Mouse (Mus musculus) hindbrain, embryonic 16.5 days (tissue): Measurements from ENCODE around the gene Reg4. TPM values are rescaled to one million over a fixed set of nuclear protein-coding genes. Genes with fewer than 3 reads are reported as not detected.

Source experiments
- ATAC-seq: fragments of 200-750 bp; cut with Nextera tagmentation; 2 replicates; pipeline ENCODE4 v1.8.0; 2017; ENCODE audit warnings: moderate TSS enrichment, moderate library complexity
- H3K27ac ChIP-seq: fragments of 300-500 bp; sonication (generic); 2 replicates; pipeline ENCODE4 v1.5.1; 2014; ENCODE audit warnings: low read depth, mild to moderate bottlenecking, control low read depth, low read length, moderate library complexity
- H3K27me3 ChIP-seq: fragments of 300-500 bp; sonication (generic); replicated peaks from 2 replicates; pipeline ENCODE4 v1.6.1; 2014; ENCODE audit warnings: low read length; ENCODE audit not compliant: control insufficient read depth, insufficient read depth
- H3K36me3 ChIP-seq: fragments of 300-500 bp; sonication (generic); 2 replicates; pipeline ENCODE4 v1.6.1; 2014; ENCODE audit warnings: mild to moderate bottlenecking, low read length, moderate library complexity, mixed read lengths; ENCODE audit not compliant: control insufficient read depth, insufficient read depth
- H3K4me1 ChIP-seq: fragments of 300-500 bp; sonication (generic); 2 replicates; pipeline ENCODE4 v1.6.1; 2014; ENCODE audit warnings: low read depth, low read length; ENCODE audit not compliant: control insufficient read depth, insufficient read depth
- H3K4me2 ChIP-seq: fragments of 300-500 bp; sonication (generic); 2 replicates; pipeline ENCODE4 v1.6.1; 2014; ENCODE audit warnings: mild to moderate bottlenecking, low read length, control low read depth, moderate library complexity
- H3K4me3 ChIP-seq: fragments of 300-500 bp; sonication (generic); 2 replicates; pipeline ENCODE4 v1.5.1; 2014; ENCODE audit warnings: mild to moderate bottlenecking, low read length, control low read depth, moderate library complexity
- H3K9ac ChIP-seq: fragments of 300-500 bp; sonication (generic); 2 replicates; pipeline ENCODE4 v1.6.1; 2014; ENCODE audit warnings: low read depth, mild to moderate bottlenecking, control low read depth, low read length, moderate library complexity
- H3K9me3 ChIP-seq: fragments of 300-500 bp; sonication (generic); 2 replicates; pipeline ENCODE4 v1.6.1; 2014; ENCODE audit warnings: mild to moderate bottlenecking, low read length, moderate library complexity; ENCODE audit not compliant: control insufficient read depth
- whole genome bisulfite sequencing: fragments of 180-500 bp; shearing (Covaris S2); extraction: QIAGEN DNeasy Blood & Tissue Kit; methylation state at CpG from one replicate; pipeline ENCODE4 v1.1.7; 2014; 5-methylcytosine and 5-hydroxymethylcytosine counted together
- polyA plus RNA-seq: library from polyadenylated mRNA; unstranded; fragments of >200 nt; fragmentation: Nextera tagmentation; extraction: Ambion mirVana; gene quantifications from 2 replicates; pipeline ENCODE4 v1.2.1, GENCODE M21; 2015

The Reg4 gene
- polyA plus RNA-seq, 1 experiment from 2014 or later: not detected

GRCm38 (mm10) chr3:98209161-98209560, 12.8 kb upstream of the Reg4 start:
- no peak for ATAC-seq
- H3K4me3 ChIP-seq: no peak overlapping the region
- H3K9me3 ChIP-seq: no peaks in the 10 kb centered on the region
- no peak overlapping the region for H3K27ac ChIP-seq
- H3K27me3 ChIP-seq: no peaks in the 10 kb centered on the region
- H3K4me1 ChIP-seq: peaks cover 9% of the 10 kb centered on the region
- 76% methylated on average over 4 of the region's 4 CpGs for WGBS
- H3K9ac ChIP-seq: no peak overlapping the region
- H3K36me3 ChIP-seq: no peaks in the 10 kb centered on the region
- H3K4me2 ChIP-seq: no peak overlapping the region

- H3K4me1 ChIP-seq: peaks cover 9% of the 10 kb centered on the region
- no peak overlapping the region for H3K9ac ChIP-seq
- H3K4me2 ChIP-seq: no peak overlapping the region
- H3K9me3 ChIP-seq: no peaks in the 10 kb centered on the region
- no peak overlapping the region for H3K27ac ChIP-seq
- no peaks in the 10 kb centered on the region for H3K36me3 ChIP-seq
- no peak; the same call in 1 of the 2 replicates for ATAC-seq
- 67% methylated on average over 10 of the region's 10 CpGs for WGBS
- H3K4me3 ChIP-seq: no peak overlapping the region
- H3K27me3 ChIP-seq: no peaks in the 10 kb centered on the region
Measured at GRCm38 (mm10) chr3:98210860-98211259, 11.1 kb upstream of the Reg4 start.

- H3K9ac ChIP-seq: no peak overlapping the region
- WGBS: 44% methylated on average over 7 of the region's 7 CpGs
- H3K4me1 ChIP-seq: peaks cover 9% of the 10 kb centered on the region
- H3K9me3 ChIP-seq: no peaks in the 10 kb centered on the region
- H3K4me3 ChIP-seq: no peak overlapping the region
- no peak overlapping the region; the same call in 1 of the 2 replicates for H3K27ac ChIP-seq
- no peak overlapping the region for H3K4me2 ChIP-seq
- H3K36me3 ChIP-seq: no peaks in the 10 kb centered on the region
- peak; percentile 91 for ATAC-seq
- H3K27me3 ChIP-seq: no peaks in the 10 kb centered on the region
Measured at GRCm38 (mm10) chr3:98211301-98212081, 10.5 kb upstream of the Reg4 start.

GRCm38 (mm10) chr3:98216296-98216695, 5.7 kb upstream of the Reg4 start:
- Histone ChIP-seq H3K4me1 (peaks cover 2% of the 10 kb centered on the region), H3K9ac (no peak overlapping the region), H3K9me3 (no peaks in the 10 kb centered on the region), H3K27ac (no peak overlapping the region), H3K36me3 (no peaks in the 10 kb centered on the region), H3K4me2 (no peak overlapping the region), H3K4me3 (no peak overlapping the region), H3K27me3 (no peaks in the 10 kb centered on the region)
- 69% methylated on average over 3 of the region's 3 CpGs for WGBS
- ATAC-seq: no peak

GRCm38 (mm10) chr3:98223263-98223662, 1.3 kb downstream of the Reg4 start:
- Histone ChIP-seq H3K27me3 (no peaks in the 10 kb centered on the region), H3K4me3 (no peak overlapping the region), H3K4me2 (no peak overlapping the region), H3K9me3 (no peaks in the 10 kb centered on the region), H3K9ac (no peak overlapping the region), H3K4me1 (no peaks in the 10 kb centered on the region), H3K27ac (no peak overlapping the region), H3K36me3 (no peaks in the 10 kb centered on the region)
- WGBS: 90% methylated on average over 3 of the region's 3 CpGs
- ATAC-seq: no peak

GRCm38 (mm10) chr3:98223783-98224580, 2.0 kb downstream of the Reg4 start:
- H3K4me1 ChIP-seq: no peaks in the 10 kb centered on the region
- ATAC-seq: peak; percentile 87
- WGBS: 11% methylated on average over 9 of the region's 9 CpGs

GRCm38 (mm10) chr3:98224975-98225374, 3.0 kb downstream of the Reg4 start:
- no peaks in the 10 kb centered on the region for H3K4me1 ChIP-seq
- ATAC-seq: no peak
- H3K9me3 ChIP-seq: no peaks in the 10 kb centered on the region
- no peak overlapping the region for H3K9ac ChIP-seq
- WGBS: 93% methylated on average over 7 of the region's 7 CpGs
- H3K27me3 ChIP-seq: no peaks in the 10 kb centered on the region
- H3K4me2 ChIP-seq: no peak overlapping the region
- no peaks in the 10 kb centered on the region for H3K36me3 ChIP-seq
- H3K27ac ChIP-seq: no peak overlapping the region
- no peak overlapping the region for H3K4me3 ChIP-seq

More at GRCm38 (mm10) chr3:98223783-98224580, 2.0 kb downstream of the Reg4 start:
- no peak overlapping the region for H3K4me3 ChIP-seq
- H3K4me2 ChIP-seq: no peak overlapping the region
- H3K36me3 ChIP-seq: no peaks in the 10 kb centered on the region
- no peaks in the 10 kb centered on the region for H3K9me3 ChIP-seq
- no peak overlapping the region for H3K27ac ChIP-seq
- no peak overlapping the region for H3K9ac ChIP-seq
- H3K27me3 ChIP-seq: no peaks in the 10 kb centered on the region

- no peaks in the 10 kb centered on the region for H3K4me1 ChIP-seq
- no peak overlapping the region for H3K27ac ChIP-seq
- no peak overlapping the region for H3K9ac ChIP-seq
- no peaks in the 10 kb centered on the region for H3K27me3 ChIP-seq
- no peak for ATAC-seq
- no peaks in the 10 kb centered on the region for H3K9me3 ChIP-seq
- H3K4me3 ChIP-seq: no peak overlapping the region
- 62% methylated on average over 2 of the region's 2 CpGs for WGBS
- no peak overlapping the region for H3K4me2 ChIP-seq
- H3K36me3 ChIP-seq: no peaks in the 10 kb centered on the region
Measured at GRCm38 (mm10) chr3:98225746-98226145, 3.8 kb downstream of the Reg4 start.

- Histone ChIP-seq H3K4me3 (no peak overlapping the region), H3K9me3 (no peaks in the 10 kb centered on the region), H3K9ac (no peak overlapping the region), H3K36me3 (no peaks in the 10 kb centered on the region), H3K4me1 (no peaks in the 10 kb centered on the region), H3K27ac (no peak overlapping the region), H3K4me2 (no peak overlapping the region), H3K27me3 (no peaks in the 10 kb centered on the region)
- 36% methylated on average over 19 of the region's 19 CpGs for WGBS
- peak; percentile 66 for ATAC-seq
Measured at GRCm38 (mm10) chr3:98226988-98227610, 5.1 kb downstream of the Reg4 start.
